Mouse (Mus musculus): ENCODE measurements around the gene Zgrf1. TPM values are rescaled to one million over a fixed set of nuclear protein-coding genes. Genes with fewer than 3 reads are reported as not detected.
A peak's percentile ranks its signal among the peaks of the same experiment; 100 is the strongest.

Gene Zgrf1
- polyA plus RNA-seq, 1 experiment from 2014 or later = 20.8 TPM

DNA sequence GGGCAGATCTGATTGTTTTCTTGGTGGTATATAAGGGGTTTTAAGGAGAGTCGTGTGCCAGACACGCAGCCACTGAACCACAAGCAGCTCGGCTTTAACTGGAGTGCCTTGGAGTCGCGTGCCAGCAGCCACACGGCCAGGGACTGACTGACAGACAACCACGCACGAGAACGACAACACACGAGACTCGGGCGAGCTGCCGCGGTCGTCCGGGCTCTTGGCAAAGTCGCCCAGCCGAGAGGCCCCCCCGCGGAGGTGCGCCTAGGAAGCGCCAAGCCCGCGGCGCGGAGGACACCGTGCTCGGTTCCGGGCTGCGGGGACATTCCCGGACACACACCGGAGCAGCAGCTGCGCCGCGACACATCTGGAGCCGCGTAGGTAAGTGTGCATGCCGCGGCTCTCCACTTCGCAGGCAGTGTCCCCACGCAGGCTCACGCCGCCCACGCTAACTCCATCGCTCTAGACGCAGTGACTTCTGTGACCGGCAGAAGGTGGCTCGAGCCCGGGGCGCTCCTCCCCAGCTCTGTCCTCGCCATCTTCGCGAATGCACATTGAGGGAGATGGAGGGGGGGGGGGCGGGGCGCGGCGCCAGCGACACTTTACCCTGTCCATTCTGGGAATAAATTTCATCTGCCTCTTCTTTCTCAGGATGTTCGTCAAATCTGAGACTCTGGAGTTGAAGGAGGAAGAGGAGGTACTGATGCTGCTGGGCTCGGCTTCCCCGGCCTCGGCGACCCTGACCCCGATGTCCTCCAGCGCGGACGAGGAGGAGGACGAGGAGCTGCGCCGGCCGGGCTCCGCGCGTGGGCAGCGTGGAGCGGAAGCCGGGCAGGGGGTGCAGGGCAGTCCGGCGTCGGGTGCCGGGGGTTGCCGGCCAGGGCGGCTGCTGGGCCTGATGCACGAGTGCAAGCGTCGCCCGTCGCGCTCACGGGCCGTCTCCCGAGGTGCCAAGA, 80.1 kb downstream of the Zgrf1 start, which contains the start of gene Neurog2:
TSS of gene Neurog2 (plus strand) at position 56 of the 953 bp plus-strand sequence.
- Histone ChIP-seq H3K4me1 (peaks cover 68% of the 10 kb centered on the region), H3K27me3 (ENCODE audit: poor library complexity, severe bottlenecking) (peaks cover 100% of the 10 kb centered on the region), H3K27ac (peak within 1 kb of the TSS; percentile 87), H3K9me3 (no peaks in the 10 kb centered on the region), H3K4me3 (peak within 1 kb of the TSS; percentile 57), H3K36me3 (replicated peaks) (no peaks in the 10 kb centered on the region)
- DNase-seq (ENCODE audit: extremely low spot score, low spot score) = peak; percentile 73
- WGBS = under 1% methylated on average over 89 of the region's 92 CpGs

DNA sequence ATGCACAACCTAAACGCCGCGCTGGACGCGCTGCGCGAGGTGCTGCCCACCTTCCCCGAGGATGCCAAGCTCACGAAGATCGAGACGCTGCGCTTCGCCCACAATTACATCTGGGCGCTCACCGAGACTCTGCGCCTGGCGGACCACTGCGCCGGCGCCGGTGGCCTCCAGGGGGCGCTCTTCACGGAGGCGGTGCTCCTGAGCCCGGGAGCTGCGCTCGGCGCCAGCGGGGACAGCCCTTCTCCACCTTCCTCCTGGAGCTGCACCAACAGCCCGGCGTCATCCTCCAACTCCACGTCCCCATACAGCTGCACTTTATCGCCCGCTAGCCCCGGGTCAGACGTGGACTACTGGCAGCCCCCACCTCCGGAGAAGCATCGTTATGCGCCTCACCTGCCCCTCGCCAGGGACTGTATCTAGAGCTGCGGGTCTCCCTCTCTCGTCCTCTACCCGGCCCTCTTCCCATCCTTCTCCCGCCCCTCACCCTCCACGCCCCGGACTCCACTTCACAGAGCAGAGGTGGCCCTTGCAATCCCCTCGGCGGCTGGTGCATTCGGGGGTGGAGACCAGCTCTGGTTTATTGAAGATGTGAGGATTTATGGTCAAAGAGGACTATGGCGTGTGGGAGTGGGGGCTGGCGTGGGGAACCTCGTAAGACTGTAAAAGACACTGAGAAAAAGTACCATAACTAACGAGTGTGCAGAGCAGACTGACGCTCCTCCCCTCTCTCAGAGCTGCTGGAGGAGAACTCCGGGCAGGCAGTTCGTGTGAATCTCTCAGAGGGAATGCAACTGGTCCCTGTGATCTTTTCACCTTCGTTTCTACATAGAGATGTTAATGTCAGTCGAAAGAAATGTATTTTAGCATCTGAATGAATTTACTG, 81.1 kb downstream of the Zgrf1 start:
- Histone ChIP-seq H3K9me3 (no peaks in the 10 kb centered on the region), H3K36me3 (replicated peaks) (no peaks in the 10 kb centered on the region), H3K4me1 (peaks cover 66% of the 10 kb centered on the region), H3K27me3 (ENCODE audit: poor library complexity, severe bottlenecking) (peaks cover 100% of the 10 kb centered on the region), H3K27ac (peak overlapping the region; percentile 87), H3K4me3 (peak overlapping the region; percentile 57)
- peak; percentile 85 for DNase-seq (ENCODE audit: extremely low spot score, low spot score)
- under 1% methylated on average over 58 of the region's 58 CpGs for WGBS

DNA sequence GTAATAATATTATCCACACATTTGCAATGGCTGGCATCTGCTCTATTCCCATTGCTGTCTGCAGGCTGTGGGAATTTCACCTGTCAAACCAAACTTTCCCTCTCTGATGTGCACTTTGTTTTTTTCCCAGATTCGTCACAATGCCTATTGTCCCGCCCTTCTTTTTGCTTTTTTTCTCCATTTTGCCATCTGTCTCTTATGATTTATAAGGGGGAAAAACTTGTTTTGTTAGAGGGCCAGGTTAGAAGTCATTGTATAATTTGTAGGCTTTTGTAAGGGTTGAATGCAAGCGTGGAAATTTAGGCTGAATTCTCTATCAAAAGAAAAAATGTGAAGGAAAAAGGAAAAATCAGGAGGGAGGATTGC, 81.7 kb downstream of the Zgrf1 start:
- DNase-seq (ENCODE audit: extremely low spot score, low spot score) = no peak
- Histone ChIP-seq H3K4me1 (peaks cover 66% of the 10 kb centered on the region), H3K27me3 (ENCODE audit: poor library complexity, severe bottlenecking) (peaks cover 100% of the 10 kb centered on the region), H3K4me3 (peak overlapping the region; percentile 57), H3K27ac (peak overlapping the region; percentile 87; the same call in 1 of the 2 replicates), H3K9me3 (no peaks in the 10 kb centered on the region), H3K36me3 (replicated peaks) (no peaks in the 10 kb centered on the region)
- WGBS = 6% methylated on average over 3 of the region's 3 CpGs

DNA sequence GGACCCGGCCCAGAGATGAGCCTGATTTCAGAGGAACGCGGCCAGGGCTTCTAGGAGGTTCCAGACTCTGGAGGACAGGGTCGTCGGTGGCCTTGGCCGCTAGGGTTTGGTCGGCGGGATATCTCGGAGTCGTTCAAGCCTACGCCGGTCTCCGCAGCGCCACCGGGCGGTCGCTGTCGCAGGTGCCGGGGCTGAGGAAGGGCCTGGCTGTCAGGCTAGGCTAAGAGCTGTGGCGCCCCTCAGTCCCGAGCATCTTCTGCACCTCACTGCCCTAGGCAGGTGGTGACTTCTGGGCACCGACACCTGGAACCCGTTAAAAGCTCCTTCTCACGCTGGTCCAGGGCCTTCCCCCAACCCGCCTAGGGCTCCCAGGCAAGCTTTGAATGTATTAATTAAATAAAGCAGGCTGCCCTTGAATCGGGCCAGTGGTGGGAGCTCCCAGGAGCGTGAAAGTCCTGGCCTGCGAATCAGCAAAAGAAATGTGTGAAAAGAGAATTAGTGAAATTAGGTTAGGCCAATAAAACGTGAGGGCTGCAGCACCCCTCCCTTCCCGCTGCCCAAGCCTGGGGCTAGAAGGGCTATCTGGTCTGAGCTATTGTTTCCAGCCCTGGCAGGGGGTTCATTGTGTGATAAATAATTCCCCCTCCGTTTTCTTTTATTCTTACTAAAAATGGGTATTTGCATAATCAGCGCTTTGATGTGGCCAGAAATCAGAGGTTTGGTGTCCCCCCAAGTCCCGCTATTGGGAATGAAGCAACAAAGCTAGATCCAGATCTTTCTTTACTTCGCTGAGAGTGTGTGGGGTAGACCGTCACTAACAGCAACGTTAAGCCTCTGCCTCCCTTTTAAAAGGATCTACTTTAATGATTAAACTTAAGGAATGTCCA, 86.8 kb downstream of the Zgrf1 start:
- H3K4me1 ChIP-seq = peaks cover 62% of the 10 kb centered on the region
- peaks cover 100% of the 10 kb centered on the region for H3K27me3 ChIP-seq (ENCODE audit: poor library complexity, severe bottlenecking)
- no peaks in the 10 kb centered on the region for H3K36me3 ChIP-seq (replicated peaks)
- H3K9me3 ChIP-seq = no peaks in the 10 kb centered on the region
- under 1% methylated on average over 36 of the region's 36 CpGs for WGBS
- H3K27ac ChIP-seq = peak overlapping the region; percentile 83
- peak overlapping the region; percentile 43 for H3K4me3 ChIP-seq
- DNase-seq (ENCODE audit: extremely low spot score, low spot score) = peak; percentile 88

DNA sequence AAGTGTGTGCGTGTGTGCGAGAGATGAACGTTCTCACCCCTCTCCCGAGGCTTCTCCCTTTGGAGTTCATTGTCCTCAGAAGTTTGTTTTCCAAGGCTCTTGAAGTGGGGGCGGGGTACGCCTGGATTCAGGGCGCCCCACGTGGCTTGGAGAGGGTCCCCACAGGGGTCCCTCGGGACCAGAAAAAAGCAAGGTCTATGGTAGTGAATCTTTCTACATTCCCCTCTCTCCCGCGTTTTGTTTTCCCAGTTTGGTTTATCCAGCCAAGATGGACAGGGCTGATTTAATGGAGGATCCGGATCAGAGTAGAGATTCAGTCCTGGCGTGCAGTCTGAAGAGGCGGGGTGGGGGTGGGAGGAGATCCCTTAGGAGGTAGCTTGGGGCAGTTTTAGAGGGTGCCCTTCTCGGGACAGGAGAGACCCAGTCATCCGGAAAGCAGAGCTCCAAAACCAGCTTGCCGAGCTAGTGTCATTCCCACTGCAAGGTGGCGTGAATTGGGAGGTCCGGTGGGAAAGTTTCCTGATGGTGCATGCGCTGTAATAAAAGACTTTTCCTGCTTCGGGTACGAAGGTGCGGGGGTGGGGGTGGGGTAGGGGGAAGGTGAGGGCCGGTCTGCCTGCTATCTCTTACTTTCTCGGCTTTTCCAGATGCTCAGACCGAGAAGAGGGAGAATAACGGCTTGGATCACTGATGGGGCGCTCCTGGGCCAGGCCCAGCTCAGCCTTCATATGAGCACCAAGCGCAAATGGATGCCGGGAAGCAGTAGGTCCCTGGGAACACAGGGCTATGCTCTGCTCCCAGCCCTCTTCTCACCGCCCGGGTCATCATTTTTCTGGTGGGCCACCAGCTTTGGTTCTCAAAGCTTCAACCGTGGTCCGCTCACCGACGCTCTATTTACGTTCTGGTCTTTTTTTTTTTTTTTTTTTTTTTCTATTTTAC, 87.7 kb downstream of the Zgrf1 start:
- WGBS = 1% methylated on average over 37 of the region's 37 CpGs
- H3K27ac ChIP-seq = peak overlapping the region; percentile 83

DNA sequence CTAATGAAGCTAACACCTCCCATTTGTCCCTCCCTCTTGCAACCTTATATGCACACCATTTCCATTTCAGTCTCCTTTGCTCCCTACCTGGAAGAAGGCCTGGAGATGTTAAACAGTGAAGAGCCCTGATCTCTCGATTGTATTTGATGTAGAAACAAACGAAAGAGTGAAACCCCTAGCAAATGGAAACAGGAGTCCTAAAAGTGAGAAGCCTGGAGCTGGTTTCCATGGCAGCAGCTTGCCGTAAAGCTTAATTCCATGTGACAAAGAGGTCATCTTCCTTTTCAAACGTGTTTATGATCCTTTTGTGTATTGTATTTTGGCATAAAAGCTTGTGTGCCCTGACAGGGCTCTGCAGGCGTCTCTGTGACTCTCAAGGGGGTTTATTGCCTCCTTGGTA, 88.9 kb downstream of the Zgrf1 start:
- Histone ChIP-seq H3K9me3 (no peaks in the 10 kb centered on the region), H3K27ac (peak overlapping the region; percentile 9; the same call in 1 of the 2 replicates), H3K4me3 (no peak overlapping the region), H3K27me3 (ENCODE audit: poor library complexity, severe bottlenecking) (peaks cover 100% of the 10 kb centered on the region), H3K36me3 (replicated peaks) (no peaks in the 10 kb centered on the region), H3K4me1 (peaks cover 80% of the 10 kb centered on the region)
- WGBS = 10% methylated on average over 5 of the region's 5 CpGs
- DNase-seq (ENCODE audit: extremely low spot score, low spot score) = no peak

More for the DNA sequence above, 87.7 kb downstream of the Zgrf1 start:
- H3K4me3 ChIP-seq = peak overlapping the region; percentile 43
- peak; percentile 53 for DNase-seq (ENCODE audit: extremely low spot score, low spot score)
- H3K27me3 ChIP-seq (ENCODE audit: poor library complexity, severe bottlenecking) = peaks cover 100% of the 10 kb centered on the region
- H3K9me3 ChIP-seq = no peaks in the 10 kb centered on the region
- no peaks in the 10 kb centered on the region for H3K36me3 ChIP-seq (replicated peaks)
- H3K4me1 ChIP-seq = peaks cover 69% of the 10 kb centered on the region

DNA sequence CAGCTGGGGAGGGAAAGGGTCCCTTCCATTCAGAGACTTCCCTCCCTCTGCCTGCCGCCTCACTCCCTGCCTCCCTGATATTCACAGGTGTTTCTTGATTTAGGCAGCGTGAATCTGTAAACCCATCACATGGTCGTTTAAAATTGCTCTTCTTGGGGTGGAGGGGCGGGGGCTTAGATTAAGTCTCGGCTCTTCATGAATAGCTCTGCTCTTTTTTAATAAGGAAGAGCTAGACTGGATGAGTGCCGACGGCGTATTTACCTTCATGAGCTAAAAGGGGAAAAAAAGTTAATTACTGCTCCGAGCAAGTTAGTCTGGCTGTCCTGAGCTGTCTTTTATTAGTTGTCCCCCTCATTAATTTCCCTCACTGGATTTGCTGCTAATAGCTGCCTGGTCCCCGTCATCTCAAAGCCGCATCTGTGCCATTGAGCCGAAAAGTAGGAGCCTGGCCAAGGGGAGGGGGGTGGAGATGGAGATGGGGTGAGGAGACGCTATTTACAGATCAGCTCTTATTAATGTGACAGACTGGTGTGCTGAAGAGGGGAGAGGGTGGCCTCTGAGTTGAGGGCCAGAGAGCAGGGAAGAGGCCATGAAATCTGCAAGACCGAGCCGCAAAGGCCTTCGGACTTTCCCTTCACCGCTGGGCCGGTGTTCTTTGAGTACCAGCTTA, 93.0 kb downstream of the Zgrf1 start:
- peaks cover 54% of the 10 kb centered on the region for H3K4me1 ChIP-seq
- DNase-seq (ENCODE audit: extremely low spot score, low spot score) = peak; percentile 64
- WGBS = 33% methylated on average over 18 of the region's 18 CpGs
- H3K27me3 ChIP-seq (ENCODE audit: poor library complexity, severe bottlenecking) = peaks cover 98% of the 10 kb centered on the region
- H3K4me3 ChIP-seq = peak overlapping the region; percentile 8; the same call in 1 of the 2 replicates
- peak overlapping the region; percentile 31; the same call in 1 of the 2 replicates for H3K27ac ChIP-seq
- H3K9me3 ChIP-seq = no peaks in the 10 kb centered on the region
- H3K36me3 ChIP-seq (replicated peaks) = no peaks in the 10 kb centered on the region

DNA sequence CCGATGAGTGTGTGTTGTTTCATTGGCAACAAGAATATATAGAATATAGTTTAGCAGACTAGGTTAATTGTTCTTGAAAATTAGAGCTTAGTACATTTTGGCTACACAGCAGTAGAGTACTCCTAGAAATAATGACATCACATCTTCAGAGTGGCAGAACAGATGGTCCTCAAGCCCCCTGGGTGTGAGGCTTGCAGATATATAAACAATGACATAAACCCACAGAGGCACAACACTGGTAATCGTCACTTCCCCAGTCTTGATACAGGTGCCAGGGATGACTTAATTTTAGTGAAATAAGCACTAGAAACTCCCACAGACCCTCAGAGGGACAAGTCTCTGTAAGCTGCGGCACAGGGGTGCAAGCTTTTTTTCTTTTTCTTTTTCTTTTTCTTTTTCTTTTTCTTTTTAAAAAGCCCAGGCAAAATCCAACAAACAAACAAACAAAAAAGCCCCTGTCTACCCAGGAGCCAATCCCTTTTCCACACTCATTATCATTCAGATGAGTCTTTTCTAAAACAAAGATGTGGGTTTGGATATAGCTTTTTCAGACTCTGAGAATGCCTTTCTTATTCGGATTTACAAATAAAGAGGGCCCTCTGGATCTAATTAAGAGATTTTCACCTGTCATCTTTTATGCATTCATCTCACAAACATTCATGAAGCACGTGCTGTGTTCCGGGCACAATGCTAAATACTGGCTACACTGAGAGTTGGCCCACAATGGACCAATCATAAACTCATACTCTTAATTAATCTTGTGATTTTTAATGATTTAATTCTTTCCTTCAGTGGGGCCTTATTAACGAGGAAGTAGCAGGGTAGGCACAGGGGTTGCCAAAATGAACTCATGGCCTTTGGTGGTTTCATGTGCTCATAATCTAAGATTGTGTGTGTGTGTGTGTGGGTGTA, 98.7 kb downstream of the Zgrf1 start:
- peaks cover 20% of the 10 kb centered on the region for H3K4me1 ChIP-seq
- H3K36me3 ChIP-seq (replicated peaks) = no peaks in the 10 kb centered on the region
- peak overlapping the region; percentile 69; the same call in 1 of the 2 replicates for H3K27ac ChIP-seq
- 45% methylated on average over 7 of the region's 7 CpGs for WGBS
- DNase-seq (ENCODE audit: extremely low spot score, low spot score) = no peak
- no peak overlapping the region for H3K4me3 ChIP-seq
- H3K9me3 ChIP-seq = no peaks in the 10 kb centered on the region
- H3K27me3 ChIP-seq (ENCODE audit: poor library complexity, severe bottlenecking) = peaks cover 63% of the 10 kb centered on the region

DNA sequence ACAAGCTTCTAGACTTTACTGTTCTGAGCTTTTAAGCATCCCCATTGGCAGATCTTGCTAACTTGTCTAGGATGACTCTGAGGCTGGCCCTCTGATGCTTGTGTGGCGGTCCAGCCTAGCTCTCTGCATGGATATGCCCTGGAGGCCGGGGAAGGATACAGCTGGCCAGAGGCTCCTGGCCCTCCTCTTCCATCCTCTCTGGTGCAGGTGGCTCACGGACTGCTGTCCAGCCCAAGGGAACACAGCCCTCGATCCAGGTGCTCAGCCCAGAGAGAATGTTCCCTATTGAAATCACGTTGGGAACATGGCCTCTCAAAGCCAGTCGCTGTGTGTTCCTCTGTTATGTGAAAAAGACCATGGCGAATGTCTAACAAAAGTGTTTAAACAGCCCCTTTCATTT, 107.4 kb downstream of the Zgrf1 start:
- Histone ChIP-seq H3K27ac (0 out of 2 replicates have a peak overlapping the region, but pooled peaks have one; percentile 30), H3K9me3 (no peaks in the 10 kb centered on the region), H3K36me3 (replicated peaks) (no peaks in the 10 kb centered on the region), H3K27me3 (ENCODE audit: poor library complexity, severe bottlenecking) (peaks cover 54% of the 10 kb centered on the region), H3K4me1 (peaks cover 29% of the 10 kb centered on the region), H3K4me3 (no peak overlapping the region)
- 75% methylated on average over 7 of the region's 7 CpGs for WGBS
- no peak for DNase-seq (ENCODE audit: extremely low spot score, low spot score)

Data from forebrain, embryonic 10.5 days (tissue).